In genomic region chr2:92987901-92988631, GRCm38 (mm10) we compare ENCODE assay signal across 9 mouse cellular contexts. TPM values are rescaled to one million over a fixed set of nuclear protein-coding genes. Genes with fewer than 3 reads are reported as not detected.
DNase-seq lines count a peak whose midpoint lies in the region; ATAC-seq and TF ChIP-seq lines count a peak whose summit lies in the region.
"Had no signal": no experiment of that assay in that cellular context is flagged by ENCODE, and none has a peak within 500 bp of the region (broad histone marks: within the 10 kb centered on the region; RNA-seq: fewer than 3 reads in every experiment).

No protein-coding gene starts in this region.

- TF ChIP-seq CTCF in kidney, adult 2 months (conservative IDR thresholded peaks at IDR 0.05; ENCODE audit: insufficient read depth, insufficient read length, low read depth, low read length), result peak; percentile 37; the same call in 1 of the 2 replicates

- H3K36me3 ChIP-seq in embryonic facial prominence, embryonic 11.5 days (replicated peaks; ENCODE audit: control insufficient read depth, insufficient read depth, low read depth, low read length), result no peaks in the 10 kb centered on the region
- H3K36me3 ChIP-seq in kidney, adult 2 months (ENCODE audit: control insufficient read depth, insufficient read depth, low read length), result no peaks in the 10 kb centered on the region
- peaks cover 8% of the 10 kb centered on the region; the same call in 1 of the 2 replicates for H3K36me3 ChIP-seq in midbrain, embryonic 16.5 days (ENCODE audit: control insufficient read depth, insufficient read depth, low read length)

- DNase-seq in spleen, adult 18-20 months, result peak; percentile 19 to 34
- DNase-seq in spleen, adult 12 weeks (ENCODE audit: low spot score), result no peak
- DNase-seq in embryonic facial prominence, embryonic 11.5 days (ENCODE audit: low spot score), result peak; percentile 72
- peak; percentile 81 for DNase-seq in heart, adult 8-10 months (ENCODE audit: low spot score)
- peak; percentile 84 for DNase-seq in kidney, adult 2 months
- peak; percentile 61 for DNase-seq in liver
- DNase-seq in testis, postnatal 14 days (ENCODE audit: low spot score), result peak; percentile 81

- H3K9me3 ChIP-seq in embryonic facial prominence, embryonic 11.5 days (replicated peaks; ENCODE audit: control insufficient read depth, low read length), result no peaks in the 10 kb centered on the region
- no peaks in the 10 kb centered on the region for H3K9me3 ChIP-seq in midbrain, embryonic 16.5 days (replicated peaks; ENCODE audit: control insufficient read depth, low read length, poor library complexity, severe bottlenecking)

- no peak overlapping the region; the same call in 1 of the 2 replicates for H3K27ac ChIP-seq in embryonic facial prominence, embryonic 11.5 days (replicated peaks; ENCODE audit: low read depth, low read length)
- H3K27ac ChIP-seq in kidney, adult 2 months (ENCODE audit: insufficient read depth, low read depth, low read length), result peak overlapping the region; percentile 57
- H3K27ac ChIP-seq in midbrain, embryonic 16.5 days (ENCODE audit: low read length), result peak overlapping the region; percentile 20; the same call in 1 of the 2 replicates

- ATAC-seq in embryonic facial prominence, embryonic 11.5 days (replicated peaks; ENCODE audit: insufficient number of reproducible peaks, low FRiP score, low TSS enrichment, low read depth), result peak; percentile 71
- ATAC-seq in midbrain, embryonic 16.5 days, result peak; percentile 83
- ATAC-seq: Patski had no signal

- H3K4me2 ChIP-seq in embryonic facial prominence, embryonic 11.5 days (ENCODE audit: low read depth, low read length), result no peak overlapping the region
- H3K4me2 ChIP-seq in midbrain, embryonic 16.5 days (ENCODE audit: low read length), result peak overlapping the region; percentile 5; the same call in 1 of the 2 replicates

- H3K9ac ChIP-seq in embryonic facial prominence, embryonic 11.5 days (replicated peaks; ENCODE audit: low read length), result peak overlapping the region; percentile 39; the same call in 1 of the 2 replicates
- H3K9ac ChIP-seq in midbrain, embryonic 16.5 days (ENCODE audit: low read depth, low read length), result peak overlapping the region; percentile 27; the same call in 1 of the 2 replicates

- WGBS in embryonic facial prominence, embryonic 11.5 days, result 9% methylated on average over 19 of the region's 19 CpGs
- WGBS in kidney, adult 2 months, result 37% methylated on average over 19 of the region's 19 CpGs
- WGBS in midbrain, embryonic 16.5 days, result 24% methylated on average over 19 of the region's 19 CpGs

- no peaks in the 10 kb centered on the region for H3K27me3 ChIP-seq in embryonic facial prominence, embryonic 11.5 days (ENCODE audit: control insufficient read depth, insufficient read depth, low read length)
- no peaks in the 10 kb centered on the region for H3K27me3 ChIP-seq in kidney, adult 2 months (replicated peaks; ENCODE audit: control insufficient read depth, insufficient read depth, low read length)
- H3K27me3 ChIP-seq in midbrain, embryonic 16.5 days (ENCODE audit: control insufficient read depth, insufficient read depth, low read depth, low read length), result no peaks in the 10 kb centered on the region
- H3K27me3 ChIP-seq: Patski had no signal

- TF ChIP-seq POLR2A in kidney, adult 2 months (IDR thresholded peaks at IDR 0.05; ENCODE audit: low read depth, low read length), result no peak

- H3K4me3 ChIP-seq in embryonic facial prominence, embryonic 11.5 days (ENCODE audit: low read depth, low read length), result no peak overlapping the region
- peak overlapping the region; percentile 23; the same call in 1 of the 2 replicates for H3K4me3 ChIP-seq in kidney, adult 2 months (ENCODE audit: insufficient read depth, low read depth, low read length)
- no peak overlapping the region for H3K4me3 ChIP-seq in midbrain, embryonic 16.5 days (ENCODE audit: low read depth, low read length)

- peaks cover 4% of the 10 kb centered on the region for H3K4me1 ChIP-seq in embryonic facial prominence, embryonic 11.5 days (ENCODE audit: control insufficient read depth, insufficient read depth, low read length)
- H3K4me1 ChIP-seq in kidney, adult 2 months (ENCODE audit: control insufficient read depth, insufficient read depth, low read length), result peaks cover 6% of the 10 kb centered on the region; the same call in 1 of the 2 replicates
- H3K4me1 ChIP-seq in midbrain, embryonic 16.5 days (ENCODE audit: control insufficient read depth, insufficient read depth, low read length), result peaks cover 8% of the 10 kb centered on the region

RNA-seq across cellular contexts. Expression of gene Prdm11, which starts 57.9 kb away (rescaled TPM):
- polyA plus RNA-seq in embryonic facial prominence, embryonic 11.5 days (2014; fragmentation: Nextera tagmentation; extraction: Ambion mirVana), result 1.8 and 2.7 TPM in 2 replicates
- total RNA-seq in heart, adult 8-10 months (2022), result 10 to 100 TPM in 2 of 4 experiments, 1 to 10 TPM in 2; 5.7 to 10.5 (median 9.3) TPM
- polyA plus RNA-seq in kidney, adult 2 months (2012; rRNA removed), result 3.6 and 4.4 TPM in 2 replicates
- polyA plus RNA-seq in midbrain, embryonic 16.5 days (2015; fragmentation: Nextera tagmentation; extraction: Ambion mirVana), result 2.1 and 2.6 TPM in 2 replicates
